ENCODE assay signal across 13 mouse cellular contexts in the genomic region with DNA sequence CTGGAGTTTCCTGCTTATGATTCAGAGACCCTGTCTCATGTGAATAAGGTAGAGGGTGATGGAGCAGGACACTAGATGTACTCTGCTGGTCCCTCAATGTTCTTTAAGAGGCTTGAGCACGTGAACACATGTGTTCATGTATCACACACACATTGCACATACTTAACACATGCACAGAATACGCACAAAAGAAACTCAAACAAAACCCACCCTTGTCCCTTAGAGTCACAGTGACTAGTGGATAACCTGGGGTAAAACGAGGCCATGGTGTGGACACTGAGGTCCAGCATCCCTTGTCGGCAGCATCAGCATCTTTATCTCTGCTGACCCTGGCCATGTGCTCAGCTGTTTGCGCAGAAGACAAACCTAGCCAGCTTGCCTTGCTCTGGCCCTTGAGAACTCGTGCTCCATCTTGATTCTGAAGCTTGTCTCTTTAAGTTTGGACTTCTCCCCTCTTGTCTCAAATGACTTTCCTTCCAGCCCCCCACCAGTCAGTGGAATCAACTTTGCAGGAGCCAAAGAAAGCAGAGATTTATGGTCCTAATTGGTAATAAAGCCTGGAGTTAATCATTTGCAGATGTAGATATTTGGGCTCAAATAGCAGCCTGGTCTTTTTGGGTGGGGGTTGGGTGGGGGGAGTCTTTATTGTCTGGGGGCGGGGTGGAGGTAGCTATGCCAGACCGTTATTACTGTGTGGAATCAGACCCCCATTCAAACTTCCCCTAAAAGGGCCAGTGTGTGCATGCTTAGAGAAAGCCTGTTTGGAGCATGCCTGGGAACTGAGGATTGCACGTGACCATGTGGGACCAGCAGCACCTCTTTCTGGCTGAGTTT.
A peak's percentile ranks its signal among the peaks of the same experiment; 100 is the strongest.
DNase-seq lines count a peak whose midpoint lies in the region; ATAC-seq and TF ChIP-seq lines count a peak whose summit lies in the region.
"Had no signal": no experiment of that assay in that cellular context is flagged by ENCODE, and none has a peak within 500 bp of the region (broad histone marks: within the 10 kb centered on the region; RNA-seq: fewer than 3 reads in every experiment).

No protein-coding gene starts in this region.

- peaks cover 17% of the 10 kb centered on the region for H3K4me1 ChIP-seq in cerebellum, adult 2 months (ENCODE audit: control insufficient read depth, insufficient read depth, low read length)
- H3K4me1 ChIP-seq in neural tube, embryonic 13.5 days (replicated peaks) = peaks cover 28% of the 10 kb centered on the region
- no peaks in the 10 kb centered on the region for H3K4me1 ChIP-seq in liver, embryonic 12.5 days

- H3K27ac ChIP-seq in cerebellum, adult 2 months (ENCODE audit: insufficient read depth, low read length) = peak overlapping the region; percentile 97
- H3K27ac ChIP-seq in left cerebral cortex, adult 2 months = peak overlapping the region; percentile 74; the same call in 1 of the 2 replicates
- H3K27ac ChIP-seq in neural tube, embryonic 13.5 days (replicated peaks) = no peak overlapping the region
- no peak overlapping the region for H3K27ac ChIP-seq in liver, embryonic 12.5 days
- H3K27ac ChIP-seq: liver, embryonic 14.5 days had no signal

- H3K36me3 ChIP-seq in neural tube, embryonic 13.5 days = no peaks in the 10 kb centered on the region
- H3K36me3 ChIP-seq in liver, embryonic 12.5 days = no peaks in the 10 kb centered on the region

- H3K4me3 ChIP-seq in cerebellum, adult 2 months (replicated peaks; ENCODE audit: insufficient read depth, low read depth, low read length) = no peak overlapping the region
- no peak overlapping the region for H3K4me3 ChIP-seq in left cerebral cortex, adult 2 months
- no peak overlapping the region for H3K4me3 ChIP-seq in neural tube, embryonic 13.5 days
- H3K4me3 ChIP-seq in liver, embryonic 12.5 days = no peak overlapping the region
- H3K4me3 ChIP-seq: erythroblast, embryonic 14.5 days had no signal

- no peak overlapping the region for H3K4me2 ChIP-seq in neural tube, embryonic 13.5 days
- no peak overlapping the region for H3K4me2 ChIP-seq in liver, embryonic 12.5 days

- intact Hi-C loops in left cerebral cortex, adult 2 months (cut with DNase I) = no loop called here
- intact Hi-C loops in left cerebral cortex, postnatal 14 days (cut with DNase I) = no loop called here

- 74% methylated on average over 9 of the region's 9 CpGs for WGBS in cerebellum, adult 2 months
- WGBS in neural tube, embryonic 13.5 days = 32% methylated on average over 9 of the region's 9 CpGs
- WGBS in liver, embryonic 12.5 days (ENCODE audit: insufficient replicate concordance) = 45% methylated on average over 9 of the region's 9 CpGs

- DNase-seq in cerebellum, adult 2 months = no peak
- DNase-seq in cerebellum, postnatal 10 days = no peak
- DNase-seq in left cerebral cortex, adult 2 months (ENCODE audit: extremely low spot score in 1 of 2, low spot score in 2 of 2) = no peak
- no peak for DNase-seq in left cerebral cortex, postnatal 14 days (ENCODE audit: low spot score in 2 of 2)
- DNase-seq in hindlimb bud, embryonic 11.5 days (ENCODE audit: extremely low spot score, low read depth, low spot score) = peak; percentile 95
- DNase-seq in gastrocnemius, adult 8-10 months (ENCODE audit: low spot score in 2 of 2) = no peak
- DNase-seq: gastrocnemius, postnatal 25 days; heart, postnatal 4 days; thymus, postnatal 4 days had no signal

- H3K9ac ChIP-seq in neural tube, embryonic 13.5 days = no peak overlapping the region
- no peak overlapping the region for H3K9ac ChIP-seq in liver, embryonic 12.5 days
- H3K9ac ChIP-seq: liver, embryonic 14.5 days had no signal

- H3K27me3 ChIP-seq in cerebellum, adult 2 months (ENCODE audit: control insufficient read depth, insufficient read depth, low read length) = no peaks in the 10 kb centered on the region
- H3K27me3 ChIP-seq in neural tube, embryonic 13.5 days = no peaks in the 10 kb centered on the region
- no peaks in the 10 kb centered on the region for H3K27me3 ChIP-seq in liver, embryonic 12.5 days (replicated peaks)

- TF ChIP-seq POLR2A in cerebellum, adult 2 months (IDR thresholded peaks at IDR 0.05; ENCODE audit: borderline replicate concordance, insufficient read depth, low read length) = no peak

- ATAC-seq in neural tube, embryonic 13.5 days (ENCODE audit: low read depth) = 0 out of 2 replicates have a peak, but pooled peaks have one; percentile 18
- ATAC-seq in liver, embryonic 12.5 days = no peak

- H3K9me3 ChIP-seq in neural tube, embryonic 13.5 days = no peaks in the 10 kb centered on the region
- H3K9me3 ChIP-seq in liver, embryonic 12.5 days (replicated peaks) = no peaks in the 10 kb centered on the region

- no peak for TF ChIP-seq CTCF in cerebellum, adult 2 months (IDR thresholded peaks at IDR 0.05; ENCODE audit: borderline replicate concordance, insufficient read depth, low read depth, low read length)
- no peak for TF ChIP-seq CTCF in left cerebral cortex, adult 2 months (IDR thresholded peaks at IDR 0.05)

Comparison
In these comparisons a context has a peak if more than half of its experiments do, and no peak if none do; other contexts are left out.
1. H3K27ac ChIP-seq: peak in cerebellum, adult 2 months (single experiment) and left cerebral cortex, adult 2 months (single experiment); none in neural tube, embryonic 13.5 days (single experiment) and liver, embryonic 12.5 days (single experiment).